Mouse (Mus musculus) left cerebral cortex, postnatal 25 days (tissue): ENCODE data around the gene Tmem50b. TPM values are rescaled to one million over a fixed set of nuclear protein-coding genes. Genes with fewer than 3 reads are reported as not detected.

ENCODE experiments used
- DNase-seq, 2 experiments: peaks; one replicate each; pipeline ENCODE4 v3.0.0; 2022; ENCODE audit warnings: low spot score in 2 of 2, mixed read lengths in 1 of 2
- intact Hi-C: fragments of 180-260 bp; cut with DNase I; formaldehyde crosslinking; loops from one replicate; pipeline ENCODE4 v1.15.1; 2025
- total RNA-seq, 2 experiments: library from RNA; stranded (reverse); gene quantifications; 2 replicates each; pipeline ENCODE4 v1.2.3; 2021

Tmem50b gene
- total RNA-seq, 2 experiments from 2014 or later: 96.1 to 98.9 TPM

- intact Hi-C loops: no loop called here
- DNase-seq: no peak
Observed at GRCm38 (mm10) chr16:91575151-91575550, 22.4 kb downstream of the Tmem50b start.

GRCm38 (mm10) chr16:91571105-91571504 is 26.5 kb downstream of the Tmem50b start:
- intact Hi-C loops: no loop called here
- DNase-seq: no peak

DNA sequence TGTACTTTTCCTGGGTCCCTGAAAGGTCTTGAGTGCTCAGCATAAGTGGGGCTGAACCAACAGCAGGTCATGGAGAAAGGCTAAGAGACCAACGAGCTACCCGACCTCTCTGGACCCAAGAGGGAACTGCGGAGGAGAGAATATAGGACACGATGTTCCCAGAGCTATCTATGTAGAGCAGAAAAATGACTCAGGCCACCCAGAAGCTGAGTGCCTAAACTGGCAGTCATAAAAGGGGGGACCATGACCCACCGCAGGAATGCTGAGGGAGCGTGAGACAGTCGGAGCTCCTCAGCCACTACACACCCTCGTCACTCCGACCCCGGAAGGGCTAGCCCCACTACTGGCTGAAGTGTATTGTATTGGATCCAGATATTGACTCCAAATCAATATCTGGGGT is 28.6 kb downstream of the Tmem50b start:
- DNase-seq: no peak
- intact Hi-C loops: no loop called here

- DNase-seq: no peak
- intact Hi-C loops: no loop called here
Observed at GRCm38 (mm10) chr16:91566002-91566401, 31.6 kb downstream of the Tmem50b start.

- intact Hi-C loops: no loop called here
Observed at GRCm38 (mm10) chr16:91565292-91565951, 32.2 kb downstream of the Tmem50b start.

DNA sequence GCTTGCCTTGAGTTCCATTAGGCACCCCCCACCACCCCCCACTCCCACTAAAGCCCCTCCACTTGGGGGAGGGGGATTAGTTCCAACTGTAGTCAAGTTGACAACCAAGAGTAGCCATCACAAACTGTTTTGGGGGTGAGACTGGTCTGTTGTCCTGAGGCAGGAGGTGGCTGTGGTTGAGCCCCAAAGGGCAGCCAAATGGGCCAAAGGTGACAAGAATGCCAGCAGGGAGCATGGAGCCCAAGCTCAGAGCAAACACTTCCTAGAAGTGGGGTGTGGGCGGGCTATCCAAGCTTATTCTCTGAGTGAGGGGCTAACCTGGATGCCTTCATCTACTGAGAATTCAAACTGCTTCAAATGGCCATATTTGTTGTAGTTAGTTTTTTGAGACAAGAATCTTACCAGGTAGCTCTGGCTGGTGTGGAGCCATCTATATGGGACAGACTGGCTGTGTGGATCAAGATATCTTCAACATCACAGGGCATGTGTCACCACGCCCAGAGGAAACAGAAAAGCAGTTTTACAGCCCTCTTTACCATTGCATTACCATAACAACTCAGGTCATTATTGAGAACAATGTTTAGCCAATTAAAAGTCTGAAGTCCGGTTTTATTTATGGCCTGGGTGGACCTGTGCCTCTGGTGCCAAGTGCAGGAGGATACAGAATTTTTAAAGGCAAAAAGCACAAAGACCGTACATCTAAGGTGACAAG is 32.9 kb downstream of the Tmem50b start:
- intact Hi-C loops: no loop called here

More at GRCm38 (mm10) chr16:91565292-91565951, 32.2 kb downstream of the Tmem50b start:
- DNase-seq: no peak

GRCm38 (mm10) chr16:91561541-91562457 is 35.8 kb downstream of the Tmem50b start:
- intact Hi-C loops: loop anchor here (2.0 kb wide), 1 partner anchor 49 kb away; no protein-coding TSS in a partner anchor
- peak in 1 of 2 experiments; percentile 31 for DNase-seq

More for the DNA sequence above, 32.9 kb downstream of the Tmem50b start:
- no peak for DNase-seq

- DNase-seq: peak in 1 of 2 experiments; percentile 26
- intact Hi-C loops: loop anchor here (2.0 kb wide), 1 partner anchor 48 kb away; no protein-coding TSS in a partner anchor
Observed at GRCm38 (mm10) chr16:91561099-91561498, 36.5 kb downstream of the Tmem50b start.

DNA sequence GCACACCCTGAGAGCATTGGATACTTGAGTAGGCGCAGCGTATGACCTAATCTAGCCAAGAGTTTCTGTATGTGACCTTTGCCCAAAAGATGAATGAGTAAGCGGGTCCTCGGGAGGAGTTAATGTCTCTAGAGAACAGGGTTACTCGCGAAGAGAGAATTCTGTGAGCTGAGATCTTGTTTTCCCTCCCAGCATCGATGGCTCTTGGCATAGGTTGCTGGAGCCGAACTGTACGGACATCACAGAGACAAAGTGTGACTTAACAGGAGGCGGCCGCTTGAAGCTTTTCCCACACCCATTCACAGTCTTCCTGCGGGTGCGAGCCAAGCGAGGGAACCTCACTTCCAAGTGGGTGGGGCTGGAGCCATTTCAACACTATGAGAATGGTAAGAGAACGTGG is 39.9 kb downstream of the Tmem50b start:
- peak in 1 of 2 experiments; percentile 73 for DNase-seq
- intact Hi-C loops: no loop called here

GRCm38 (mm10) chr16:91557214-91557613 is 40.4 kb downstream of the Tmem50b start:
- intact Hi-C loops: no loop called here
- no peak for DNase-seq

DNA sequence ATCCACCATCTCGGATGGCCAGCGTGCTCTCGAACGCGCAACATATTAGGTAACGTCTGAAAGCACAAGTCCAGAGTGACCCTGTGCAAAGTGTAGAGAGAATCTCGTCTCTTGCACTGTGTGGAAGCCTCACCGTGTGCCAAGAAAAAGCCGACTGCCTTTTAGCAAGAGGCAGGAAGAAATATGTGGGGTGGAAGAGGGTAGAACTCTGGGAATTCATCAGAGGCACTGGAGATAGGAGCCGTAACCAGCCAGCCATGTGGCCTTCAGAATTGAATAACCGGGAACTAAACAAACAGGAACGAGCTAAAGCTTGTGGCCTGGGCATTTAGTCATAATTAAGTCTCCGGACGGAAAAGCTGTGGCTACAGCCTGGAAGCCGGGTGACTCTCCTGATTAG is 40.9 kb downstream of the Tmem50b start:
- DNase-seq: no peak
- intact Hi-C loops: no loop called here

DNA sequence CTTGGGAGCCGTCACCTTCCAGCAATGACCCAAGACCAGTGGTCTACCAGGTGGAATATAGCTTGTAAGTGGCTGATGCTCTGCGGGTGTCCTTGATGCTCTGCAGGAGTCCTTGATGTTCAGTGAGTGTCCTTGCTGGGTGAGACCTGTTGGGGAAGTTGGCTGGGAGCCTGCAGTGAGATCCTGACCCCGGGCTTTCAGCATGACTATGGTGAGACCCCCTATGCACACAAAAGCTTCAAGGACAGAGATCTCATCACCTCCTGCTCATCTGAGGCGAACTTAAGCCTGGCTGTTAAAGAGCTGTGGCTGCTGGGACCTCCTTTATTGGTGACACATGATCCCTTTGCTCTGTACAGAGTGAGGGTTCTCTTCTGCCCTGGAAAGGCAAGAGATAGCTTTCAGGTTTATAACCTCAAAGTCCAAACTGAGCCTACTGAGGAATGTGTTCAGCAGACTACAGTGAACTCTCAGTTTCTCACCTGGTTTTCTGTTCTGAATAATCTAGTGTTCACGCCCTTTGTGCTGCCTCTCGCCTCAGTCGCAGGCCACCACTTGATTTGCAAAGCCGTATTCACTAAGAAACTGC is 42.5 kb downstream of the Tmem50b start:
- DNase-seq: no peak
- intact Hi-C loops: no loop called here

GRCm38 (mm10) chr16:91553625-91554024 is 44.0 kb downstream of the Tmem50b start:
- intact Hi-C loops: no loop called here
- DNase-seq: no peak

DNA sequence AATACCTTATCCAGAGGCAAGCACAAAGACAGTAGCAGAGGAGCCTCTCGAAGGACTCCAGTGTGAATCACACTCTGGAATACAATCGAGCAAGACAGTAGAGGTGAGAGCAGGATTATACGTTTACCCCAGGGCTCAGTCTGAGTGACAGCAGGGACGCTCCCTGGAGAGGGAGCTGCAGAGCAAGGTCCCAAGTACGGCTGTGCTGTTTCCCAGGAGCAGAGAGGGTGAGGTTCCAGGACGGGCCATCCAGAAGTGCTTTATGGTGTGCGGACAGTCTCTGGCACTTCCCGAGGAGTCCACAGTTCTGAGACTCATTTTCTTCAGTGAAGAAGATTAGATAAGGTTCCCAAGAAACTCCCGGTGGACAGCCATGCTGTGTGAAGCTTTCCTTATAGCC is 45.5 kb downstream of the Tmem50b start:
- intact Hi-C loops: no loop called here
- DNase-seq: no peak

DNA sequence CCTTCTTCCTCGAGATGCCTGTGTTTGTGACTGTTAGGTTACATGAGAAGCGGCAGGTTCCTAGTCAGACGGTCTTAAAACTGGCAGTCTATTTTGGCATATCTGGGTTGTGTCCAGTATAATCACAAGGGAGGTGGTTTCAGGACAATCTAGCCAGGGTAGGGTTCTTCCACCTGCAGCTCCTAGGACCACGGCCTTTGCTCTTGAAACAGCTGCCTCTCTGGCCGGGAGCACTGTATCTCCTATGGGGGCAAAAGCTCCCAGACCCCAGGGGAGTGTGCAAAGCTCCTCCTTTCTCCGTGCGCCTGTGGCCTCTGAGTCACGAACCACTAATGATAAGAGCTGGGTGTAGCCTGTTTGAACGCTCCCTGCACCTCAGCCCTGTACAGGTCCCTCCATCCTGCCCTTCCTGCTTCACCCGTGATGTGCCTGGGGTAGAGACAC is 46.5 kb downstream of the Tmem50b start:
- no peak for DNase-seq
- intact Hi-C loops: no loop called here

- no peak for DNase-seq
- intact Hi-C loops: loop anchor here (5.0 kb wide), 1 partner anchor 37 kb away; no protein-coding TSS in a partner anchor
Observed at GRCm38 (mm10) chr16:91549616-91550015, 48.0 kb downstream of the Tmem50b start.

- intact Hi-C loops: loop anchor here (5.0 kb wide), 1 partner anchor 37 kb away; no protein-coding TSS in a partner anchor
- DNase-seq: no peak
Observed at GRCm38 (mm10) chr16:91548996-91549395, 48.6 kb downstream of the Tmem50b start.

GRCm38 (mm10) chr16:91548586-91548985 is 49.0 kb downstream of the Tmem50b start:
- intact Hi-C loops: loop anchor here (5.0 kb wide), 1 partner anchor 36 kb away; no protein-coding TSS in a partner anchor

GRCm38 (mm10) chr16:91547974-91548373 is 49.6 kb downstream of the Tmem50b start:
- DNase-seq: peak in 1 of 2 experiments; percentile 25
- intact Hi-C loops: loop anchor here (5.0 kb wide), 1 partner anchor 36 kb away; no protein-coding TSS in a partner anchor

More at GRCm38 (mm10) chr16:91548586-91548985, 49.0 kb downstream of the Tmem50b start:
- DNase-seq: no peak
